Mouse (Mus musculus) testis, adult 2 months (tissue): ENCODE measurements around the gene P3h2. TPM values are rescaled to one million over a fixed set of nuclear protein-coding genes. Genes with fewer than 3 reads are reported as not detected.

Source experiments
- H3K27ac ChIP-seq: fragments of 200-500 bp; 2 replicates; pipeline ENCODE4 v1.5.1; 2012; ENCODE audit warnings: low read depth, low read length; ENCODE audit not compliant: control insufficient read depth, insufficient read depth
- H3K27me3 ChIP-seq: fragments of 200-500 bp; 2 replicates; pipeline ENCODE4 v1.6.1; 2012; ENCODE audit warnings: mild to moderate bottlenecking, low read length, moderate library complexity; ENCODE audit not compliant: control insufficient read depth, insufficient read depth
- H3K36me3 ChIP-seq: fragments of 200-500 bp; 2 replicates; pipeline ENCODE4 v1.6.1; 2012; ENCODE audit warnings: mild to moderate bottlenecking, low read length; ENCODE audit not compliant: control insufficient read depth, insufficient read depth
- H3K4me1 ChIP-seq: fragments of 200-500 bp; 2 replicates; pipeline ENCODE4 v1.6.1; 2012; ENCODE audit warnings: low read length; ENCODE audit not compliant: control insufficient read depth, insufficient read depth
- H3K4me3 ChIP-seq: fragments of 200-500 bp; 2 replicates; pipeline ENCODE4 v1.5.1; 2012; ENCODE audit warnings: low read depth, mild to moderate bottlenecking, low read length, moderate library complexity, mixed read lengths; ENCODE audit not compliant: control insufficient read depth
- CTCF ChIP-seq: fragments of 200-500 bp; IDR thresholded peaks from 2 replicates; pipeline ENCODE4 v1.5.1; 2012; ENCODE audit warnings: low read depth, mild to moderate bottlenecking, inconsistent platforms, low read length, moderate library complexity; ENCODE audit not compliant: control insufficient read depth, insufficient read depth, insufficient replicate concordance
- POLR2A ChIP-seq: fragments of 200-500 bp; IDR thresholded peaks from 2 replicates; pipeline ENCODE4 v1.6.1; 2012; ENCODE audit warnings: low read depth, mild to moderate bottlenecking, inconsistent platforms, low read length, moderate library complexity; ENCODE audit not compliant: control insufficient read depth
- polyA plus RNA-seq: library from polyadenylated mRNA; depleted of rRNA; stranded (reverse); fragments of >200 nt; gene quantifications from 2 replicates; pipeline ENCODE4 v1.2.3, GENCODE M21; 2012

P3h2 gene
- polyA plus RNA-seq, 1 experiment = 0.62 TPM

GRCm38 (mm10) chr16:25948067-25948466 is 157.5 kb downstream of the P3h2 start:
- H3K27me3 ChIP-seq = no peaks in the 10 kb centered on the region
- H3K36me3 ChIP-seq = no peaks in the 10 kb centered on the region
- TF ChIP-seq CTCF = no peak
- no peak for TF ChIP-seq POLR2A
- no peak overlapping the region for H3K4me3 ChIP-seq
- H3K27ac ChIP-seq = no peak overlapping the region
- H3K4me1 ChIP-seq = no peaks in the 10 kb centered on the region

DNA sequence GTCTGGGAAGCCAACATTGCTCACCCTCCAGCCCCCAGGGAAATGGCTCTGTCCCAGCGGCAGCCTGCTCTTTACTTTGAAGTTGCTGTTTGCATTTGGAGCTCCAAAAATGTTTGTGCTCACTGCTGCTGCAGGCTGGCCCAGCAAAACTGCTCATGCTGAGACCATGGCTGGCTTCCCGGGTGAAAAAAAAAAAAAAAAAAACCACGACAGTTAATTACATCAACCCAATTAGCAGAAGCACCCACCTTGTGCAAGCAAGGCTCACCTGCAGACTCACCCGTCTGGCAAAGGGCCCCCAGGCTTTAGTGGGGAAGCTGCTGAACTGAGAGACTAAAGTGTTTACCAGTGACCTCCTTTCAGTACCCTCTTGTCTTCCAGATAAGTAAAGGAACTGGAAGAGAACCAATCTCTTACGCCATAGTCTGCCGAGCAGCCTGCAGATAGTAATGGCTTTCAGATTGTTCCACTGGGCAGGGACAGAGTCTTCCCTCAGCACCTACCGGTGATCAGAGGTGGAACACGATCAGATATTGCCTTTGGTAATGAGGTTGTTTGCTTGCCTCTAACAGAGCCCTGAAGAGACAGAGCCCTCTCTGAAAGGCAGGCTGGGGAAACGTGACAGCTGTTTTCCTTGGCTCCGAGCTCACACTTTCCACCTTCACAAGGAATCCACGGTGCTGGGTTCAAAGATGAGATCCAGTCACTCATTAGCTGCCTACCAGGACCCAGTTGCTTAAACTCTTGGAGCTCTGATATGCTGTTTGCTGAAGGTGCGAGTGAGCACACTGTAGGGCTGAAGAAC is 160.2 kb downstream of the P3h2 start:
- Histone ChIP-seq H3K27ac (peak overlapping the region; percentile 42; the same call in 1 of the 2 replicates), H3K4me1 (no peaks in the 10 kb centered on the region), H3K4me3 (no peak overlapping the region), H3K36me3 (no peaks in the 10 kb centered on the region), H3K27me3 (no peaks in the 10 kb centered on the region)
- TF ChIP-seq CTCF (no peak), POLR2A (no peak)

DNA sequence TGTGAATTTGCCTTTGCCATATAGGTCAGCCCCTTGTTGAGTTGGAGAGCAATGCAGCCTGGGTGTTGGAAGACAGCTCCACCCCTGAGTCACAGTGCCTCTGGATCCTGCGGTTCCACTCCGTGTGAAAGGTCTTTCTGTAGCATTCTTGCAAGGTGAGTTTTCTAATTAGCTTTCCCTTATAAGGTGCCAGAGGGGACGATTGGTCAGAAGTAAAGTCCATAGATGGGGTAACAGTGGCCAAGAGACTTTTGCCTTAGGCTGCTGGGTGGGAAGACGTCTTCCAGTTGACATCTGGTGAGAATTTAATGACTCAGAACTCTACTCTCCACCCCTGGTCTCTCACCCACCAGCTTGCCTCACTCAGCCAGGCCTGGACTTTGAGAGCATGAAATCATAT is 163.3 kb downstream of the P3h2 start:
- Histone ChIP-seq H3K27ac (no peak overlapping the region), H3K27me3 (no peaks in the 10 kb centered on the region), H3K4me3 (no peak overlapping the region), H3K36me3 (no peaks in the 10 kb centered on the region), H3K4me1 (no peaks in the 10 kb centered on the region)
- TF ChIP-seq CTCF (no peak), POLR2A (no peak)

DNA sequence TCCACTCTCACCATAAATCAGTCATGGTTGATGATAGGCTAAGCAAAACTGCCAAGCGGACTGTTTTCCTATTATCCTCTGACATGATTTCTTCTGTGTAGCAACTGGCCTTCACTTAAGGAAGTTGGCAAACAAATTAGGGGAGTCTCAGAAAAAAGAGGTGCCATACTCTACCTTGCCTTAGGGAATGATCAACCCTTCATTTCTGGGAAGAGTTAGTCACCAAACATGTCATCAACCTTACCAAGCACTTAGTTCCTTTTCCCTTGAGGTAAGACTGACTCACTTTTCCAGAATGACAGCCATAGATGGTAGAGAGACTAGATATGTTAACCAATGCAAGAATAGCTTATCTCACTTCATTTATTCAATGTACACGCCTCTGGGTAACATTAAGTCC is 171.4 kb downstream of the P3h2 start:
- Histone ChIP-seq H3K27me3 (no peaks in the 10 kb centered on the region), H3K4me3 (no peak overlapping the region), H3K27ac (no peak overlapping the region), H3K4me1 (no peaks in the 10 kb centered on the region), H3K36me3 (no peaks in the 10 kb centered on the region)
- TF ChIP-seq POLR2A (no peak), CTCF (no peak)

GRCm38 (mm10) chr16:25912185-25912584 is 193.4 kb downstream of the P3h2 start:
- H3K27me3 ChIP-seq = no peaks in the 10 kb centered on the region
- H3K4me1 ChIP-seq = no peaks in the 10 kb centered on the region
- no peak overlapping the region for H3K27ac ChIP-seq
- no peak for TF ChIP-seq CTCF
- TF ChIP-seq POLR2A = no peak
- no peaks in the 10 kb centered on the region for H3K36me3 ChIP-seq
- no peak overlapping the region for H3K4me3 ChIP-seq
